In genomic region chr14:34533537-34533936, GRCm38 (mm10) we compare ENCODE assay signal across 29 mouse cellular contexts. TPM values are rescaled to one million over a fixed set of nuclear protein-coding genes. Genes with fewer than 3 reads are reported as not detected.
A peak's percentile ranks its signal among the peaks of the same experiment; 100 is the strongest.
DNase-seq lines count a peak whose midpoint lies in the region; ATAC-seq lines count a peak whose summit lies in the region.
"Had no signal": no experiment of that assay in that cellular context is flagged by ENCODE, and none has a peak within 500 bp of the region (broad histone marks: within the 10 kb centered on the region; RNA-seq: fewer than 3 reads in every experiment).

No protein-coding gene starts in this region.

- no peak overlapping the region for H3K9ac ChIP-seq in heart, embryonic 16.5 days (ENCODE audit: low read length)
- H3K9ac ChIP-seq: forebrain, embryonic 15.5 days; hindbrain, embryonic 15.5 days had no signal

- intact Hi-C loops in gastrocnemius, postnatal 14 days (cut with DNase I; ENCODE audit: low total_unique reads) = no loop called here

- H3K27ac ChIP-seq in heart, embryonic 16.5 days (ENCODE audit: low read length) = 0 out of 2 replicates have a peak overlapping the region, but pooled peaks have one; percentile 5
- H3K27ac ChIP-seq: embryonic facial prominence, embryonic 10.5 days; forebrain, embryonic 15.5 days; heart, adult 2 months; hindbrain, embryonic 15.5 days had no signal

- H3K27me3 ChIP-seq in heart, embryonic 16.5 days (ENCODE audit: control insufficient read depth, insufficient read depth, low read length) = peaks cover 3% of the 10 kb centered on the region; the same call in 1 of the 2 replicates
- H3K27me3 ChIP-seq: forebrain, embryonic 15.5 days; hindbrain, embryonic 15.5 days had no signal

- no peak overlapping the region for H3K4me2 ChIP-seq in heart, embryonic 16.5 days (ENCODE audit: low read depth, low read length)
- H3K4me2 ChIP-seq: forebrain, embryonic 15.5 days; heart, embryonic 11.5 days; hindbrain, embryonic 15.5 days had no signal

- H3K4me3 ChIP-seq in heart, embryonic 16.5 days (ENCODE audit: low read length) = no peak overlapping the region
- H3K4me3 ChIP-seq: embryonic facial prominence, embryonic 10.5 days; erythroblast, embryonic 14.5 days; forebrain, embryonic 15.5 days; heart, adult 2 months; hindbrain, embryonic 15.5 days had no signal

- H3K36me3 ChIP-seq in heart, embryonic 16.5 days (ENCODE audit: control insufficient read depth, insufficient read depth) = peaks cover 45% of the 10 kb centered on the region
- H3K36me3 ChIP-seq: embryonic facial prominence, embryonic 10.5 days; forebrain, embryonic 15.5 days; G1E; hindbrain, embryonic 15.5 days had no signal

- H3K9me3 ChIP-seq in heart, embryonic 16.5 days (replicated peaks; ENCODE audit: control insufficient read depth, low read length) = 0 out of 2 replicates have a peak, but pooled peaks cover 2% of the 10 kb centered on the region
- H3K9me3 ChIP-seq: forebrain, embryonic 15.5 days; G1E; hindbrain, embryonic 15.5 days had no signal

- no peak for ATAC-seq in heart, embryonic 16.5 days (replicated peaks; ENCODE audit: extremely low read depth, insufficient read depth, low FRiP score)
- ATAC-seq: CD4-positive, CD25-positive, alpha-beta regulatory T cell, adult 4 months; forebrain, embryonic 15.5 days; intestine, embryonic 16.5 days had no signal

- H3K4me1 ChIP-seq in heart, embryonic 16.5 days (ENCODE audit: control insufficient read depth, insufficient read depth, low read length) = peaks cover 11% of the 10 kb centered on the region
- H3K4me1 ChIP-seq: embryonic facial prominence, embryonic 10.5 days; forebrain, embryonic 15.5 days; hindbrain, embryonic 15.5 days had no signal

- DNase-seq in cerebellum, postnatal 10 days = peak; percentile 17 to 18
- no peak for DNase-seq in cerebellum, postnatal 36 days
- peak; percentile 33 for DNase-seq in gastrocnemius, postnatal 14 days
- DNase-seq in gastrocnemius, postnatal 25 days = no peak
- DNase-seq in heart, postnatal 4 days = no peak
- peak; percentile 38 for DNase-seq in urinary bladder, postnatal 14 days (ENCODE audit: low spot score)
- no peak for DNase-seq in urinary bladder, postnatal 25 days (ENCODE audit: low spot score)
- DNase-seq: adrenal gland, postnatal 10 days; B cell, adult 2 months; cerebellum, adult 11 months; cerebellum, adult 8-10 months; cerebellum, postnatal 25 days; heart, adult 2 months; kidney, adult 2 months had no signal

- 69% methylated on average over 5 of the region's 5 CpGs for WGBS in heart, embryonic 16.5 days

RNA-seq across cellular contexts. Expression of gene 9230112D13Rik, which starts 10.9 kb away (rescaled TPM):
- total RNA-seq in gastrocnemius, postnatal 14 days (2021) = not detected
- total RNA-seq in gastrocnemius, postnatal 25 days (2021) = not detected
- polyA plus RNA-seq in heart, embryonic 16.5 days (2015; fragmentation: Nextera tagmentation; extraction: Ambion mirVana) = not detected in 2 replicates
- total RNA-seq in heart, postnatal 4 days (2021) = not detected
- total RNA-seq: adrenal gland, postnatal 10 days; adrenal gland, postnatal 4 days; G1E; heart, adult 2 months; heart, postnatal 14 days had no signal
- polyA plus RNA-seq: brain, embryonic 14.5 days; CD4-positive, CD25-positive, alpha-beta regulatory T cell, adult 4 months; embryonic facial prominence, embryonic 10.5 days; embryonic facial prominence, embryonic 14.5 days; forebrain, embryonic 11.5 days; forebrain, embryonic 15.5 days; G1E; heart, adult 2 months; heart, embryonic 11.5 days; hindbrain, embryonic 11.5 days; hindbrain, embryonic 15.5 days; intestine, embryonic 16.5 days; kidney, adult 2 months had no signal

RNA-seq across cellular contexts. Expression of gene Bmpr1a, which starts 30.4 kb away (rescaled TPM):
- total RNA-seq in gastrocnemius, postnatal 14 days (2021) = 10 to 100 TPM; 65.3 to 69.9 TPM
- total RNA-seq in gastrocnemius, postnatal 25 days (2021) = 10 to 100 TPM; 54.4 to 56.6 TPM
- polyA plus RNA-seq in heart, embryonic 16.5 days (2015; fragmentation: Nextera tagmentation; extraction: Ambion mirVana) = 27.8 and 36.4 TPM in 2 replicates
- 100 to 1,000 TPM; 107 to 115 TPM for total RNA-seq in heart, postnatal 4 days (2021)
- polyA plus RNA-seq: erythroblast, embryonic 14.5 days; G1E had no signal

RNA-seq across cellular contexts. Expression of gene Ldb3, which starts 54.9 kb away (rescaled TPM):
- 1,000 to 10,000 TPM; 1,741 to 1,856 TPM for total RNA-seq in gastrocnemius, postnatal 14 days (2021)
- total RNA-seq in gastrocnemius, postnatal 25 days (2021) = 1,000 to 10,000 TPM; 2,264 to 2,912 TPM
- 356 and 369 TPM in 2 replicates for polyA plus RNA-seq in heart, embryonic 16.5 days (2015; fragmentation: Nextera tagmentation; extraction: Ambion mirVana)
- 100 to 1,000 TPM; 709 to 766 TPM for total RNA-seq in heart, postnatal 4 days (2021)
- polyA plus RNA-seq: CD4-positive, CD25-positive, alpha-beta regulatory T cell, adult 4 months; embryonic facial prominence, embryonic 10.5 days; erythroblast, embryonic 14.5 days; forebrain, embryonic 11.5 days; G1E had no signal

Comparison
In these comparisons a context has a peak if more than half of its experiments do, and no peak if none do; other contexts are left out.
1. DNase-seq: peak in cerebellum, postnatal 10 days (2 of 2), gastrocnemius, postnatal 14 days (single experiment) and urinary bladder, postnatal 14 days (single experiment); none in cerebellum, postnatal 36 days (0 of 2), gastrocnemius, postnatal 25 days (single experiment), heart, postnatal 4 days (single experiment) and urinary bladder, postnatal 25 days (single experiment).